Mouse (Mus musculus) adrenal gland, adult 18-20 months (tissue): ENCODE results near the gene Igsf6. TPM values are rescaled to one million over a fixed set of nuclear protein-coding genes. Genes with fewer than 3 reads are reported as not detected.

Experiments used
- total RNA-seq, 2 experiments: library from RNA; stranded (reverse); gene quantifications; 1 replicate in 1 of 2; 2 replicates in 1 of 2; pipeline ENCODE4 v1.2.3; 2021

Gene Igsf6
- total RNA-seq, 2 experiments from 2014 or later: 2.5 to 4.1 TPM

Other genes starting within 250 kb of the Igsf6 start
- gene Eef2k, start 231.7 kb downstream of the Igsf6 start, total RNA-seq: 10 to 100 TPM; 20.9 to 22.4 TPM
- gene Polr3e, start 156.8 kb downstream of the Igsf6 start, total RNA-seq: 10 to 100 TPM; 20.8 to 23.5 TPM
- gene Cdr2, start 92.3 kb downstream of the Igsf6 start, total RNA-seq: 10 to 100 TPM in 1 of 2 experiments, 1 to 10 TPM in 1; 8.6 to 19.6 TPM
- gene Mfsd13b, start 92.1 kb downstream of the Igsf6 start, total RNA-seq: not detected
- 100 to 1,000 TPM in 1 of 2 experiments, 10 to 100 TPM in 1; 93.2 to 111 TPM for gene Mettl9, start 40.1 kb downstream of the Igsf6 start, total RNA-seq
- 1 to 10 TPM in 1 of 2 experiments, under 1 TPM in 1; 0.26 to 1.0 TPM for gene Otoa, start 7.1 kb upstream of the Igsf6 start, total RNA-seq